Mouse (Mus musculus) embryonic facial prominence, embryonic 11.5 days (tissue): Measurements from ENCODE around the gene Rai1. TPM values are rescaled to one million over a fixed set of nuclear protein-coding genes. Genes with fewer than 3 reads are reported as not detected.
A peak's percentile ranks its signal among the peaks of the same experiment; 100 is the strongest.

Source experiments
- ATAC-seq: fragments of 200-750 bp; cut with Nextera tagmentation; replicated peaks from 2 replicates; pipeline ENCODE4 v1.8.0; 2017; ENCODE audit warnings: low read depth; ENCODE audit not compliant: insufficient number of reproducible peaks, low FRiP score, low TSS enrichment
- DNase-seq: peaks from one replicate; pipeline ENCODE4 v3.0.0-alpha.2; 2015; ENCODE audit warnings: low spot score
- H3K27ac ChIP-seq: fragments of 300-500 bp; sonication (generic); replicated peaks from 2 replicates; pipeline ENCODE4 v1.5.1; 2014; ENCODE audit warnings: mild to moderate bottlenecking, low read depth, low read length, control low read depth
- H3K27me3 ChIP-seq: fragments of 300-500 bp; sonication (generic); 2 replicates; pipeline ENCODE4 v1.6.1; 2014; ENCODE audit warnings: mild to moderate bottlenecking, low read length, moderate library complexity, mixed read lengths; ENCODE audit not compliant: control insufficient read depth, insufficient read depth
- H3K36me3 ChIP-seq: fragments of 300-500 bp; sonication (generic); replicated peaks from 2 replicates; pipeline ENCODE4 v1.6.1; 2014; ENCODE audit warnings: low read depth, mild to moderate bottlenecking, low read length, moderate library complexity, mixed read lengths; ENCODE audit not compliant: control insufficient read depth, insufficient read depth
- H3K4me1 ChIP-seq: fragments of 300-500 bp; sonication (generic); 2 replicates; pipeline ENCODE4 v1.6.1; 2014; ENCODE audit warnings: low read length, mixed read lengths; ENCODE audit not compliant: control insufficient read depth, insufficient read depth
- H3K4me2 ChIP-seq: fragments of 300-500 bp; sonication (generic); 2 replicates; pipeline ENCODE4 v1.6.1; 2014; ENCODE audit warnings: low read depth, mild to moderate bottlenecking, control low read depth, low read length, moderate library complexity
- H3K4me3 ChIP-seq: fragments of 300-500 bp; sonication (generic); 2 replicates; pipeline ENCODE4 v1.5.1; 2014; ENCODE audit warnings: low read depth, low read length, control low read depth
- H3K9ac ChIP-seq: fragments of 300-500 bp; sonication (generic); replicated peaks from 2 replicates; pipeline ENCODE4 v1.6.1; 2014; ENCODE audit warnings: mild to moderate bottlenecking, control low read depth, low read length
- H3K9me3 ChIP-seq: fragments of 300-500 bp; sonication (generic); replicated peaks from 2 replicates; pipeline ENCODE4 v1.6.1; 2016; ENCODE audit warnings: mild to moderate bottlenecking, low read length, inconsistent platforms, mixed read lengths; ENCODE audit not compliant: control insufficient read depth
- WGBS: fragments of 180-500 bp; shearing (Covaris S2); extraction: QIAGEN DNeasy Blood & Tissue Kit; methylation state at CpG from one replicate; pipeline ENCODE4 v1.1.7; 2014; 5-methylcytosine and 5-hydroxymethylcytosine counted together
- polyA plus RNA-seq: library from polyadenylated mRNA; unstranded; fragments of >200 nt; fragmentation: Nextera tagmentation; extraction: Ambion mirVana; gene quantifications from 2 replicates; pipeline ENCODE4 v1.2.1, GENCODE M21; 2014

The Rai1 gene
- polyA plus RNA-seq, 1 experiment from 2014 or later: 21.0 TPM

GRCm38 (mm10) chr11:60115638-60116276, 10.9 kb downstream of the Rai1 start:
- no peak for ATAC-seq
- H3K4me1 ChIP-seq: peaks cover 23% of the 10 kb centered on the region
- peak overlapping the region; percentile 68 for H3K9ac ChIP-seq
- H3K4me2 ChIP-seq: peak overlapping the region; percentile 82
- peak overlapping the region; percentile 96 for H3K27ac ChIP-seq
- H3K9me3 ChIP-seq: no peaks in the 10 kb centered on the region
- WGBS: 38% methylated on average over 6 of the region's 6 CpGs
- no peaks in the 10 kb centered on the region for H3K36me3 ChIP-seq
- no peak for DNase-seq
- peak overlapping the region; percentile 44 for H3K4me3 ChIP-seq
- H3K27me3 ChIP-seq: no peaks in the 10 kb centered on the region

DNA sequence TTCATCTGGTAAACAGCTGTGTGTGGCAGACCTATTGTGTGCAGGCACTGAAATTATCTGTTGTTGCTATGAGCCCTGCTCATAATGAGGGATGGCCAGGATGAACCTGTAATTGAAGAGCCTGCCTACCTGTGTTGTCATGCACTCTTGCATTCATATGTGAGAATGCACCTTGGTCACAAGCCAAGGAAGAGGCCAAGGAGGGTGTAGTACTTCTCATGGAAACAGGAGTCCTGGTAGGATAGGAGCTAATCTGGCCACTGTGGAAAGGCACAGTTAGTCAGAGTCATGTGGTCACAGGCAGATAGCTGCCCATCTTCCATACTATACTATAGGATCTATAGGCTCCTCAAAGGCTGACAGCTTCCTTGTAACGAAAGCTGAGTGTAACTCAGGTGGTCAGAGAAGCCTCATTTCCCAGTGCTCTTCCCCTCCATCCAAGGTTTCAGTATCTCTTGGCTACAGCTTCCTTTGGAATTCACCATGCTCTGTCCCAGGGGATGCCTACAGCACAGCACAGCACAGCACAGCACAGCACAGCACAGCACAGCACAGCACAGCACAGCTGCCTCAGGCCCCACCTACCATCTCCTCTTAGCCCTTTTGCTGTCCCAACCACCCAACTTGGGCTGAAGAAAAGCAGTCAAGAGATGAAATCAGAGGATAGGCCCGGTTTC, 15.9 kb downstream of the Rai1 start:
- 91% methylated on average over 2 of the region's 2 CpGs for WGBS
- no peak overlapping the region for H3K9ac ChIP-seq
- no peaks in the 10 kb centered on the region for H3K36me3 ChIP-seq
- ATAC-seq: no peak
- no peaks in the 10 kb centered on the region for H3K9me3 ChIP-seq
- DNase-seq: no peak
- H3K27ac ChIP-seq: no peak overlapping the region
- H3K27me3 ChIP-seq: no peaks in the 10 kb centered on the region
- no peak overlapping the region for H3K4me3 ChIP-seq
- no peaks in the 10 kb centered on the region; the same call in 1 of the 2 replicates for H3K4me1 ChIP-seq
- no peak overlapping the region for H3K4me2 ChIP-seq

DNA sequence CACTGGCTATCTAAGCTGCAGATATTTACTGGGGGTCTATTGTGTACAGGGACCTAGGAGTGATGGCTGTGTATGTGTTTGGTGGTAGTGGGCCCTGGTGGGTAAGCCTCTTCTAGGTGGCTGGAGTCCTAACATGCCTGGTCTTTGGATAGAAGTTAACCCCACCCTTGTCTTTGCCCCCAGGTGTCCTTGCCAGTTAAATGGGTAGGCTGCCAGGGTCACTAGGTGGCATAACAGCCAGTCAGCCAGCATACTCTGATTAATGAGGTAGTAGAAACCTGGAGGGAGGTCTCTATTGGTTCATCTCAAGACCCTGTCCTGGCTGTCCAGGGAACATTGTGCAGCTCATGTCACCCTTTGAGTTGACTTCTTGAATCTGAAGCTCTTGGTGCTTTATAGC, 17.8 kb downstream of the Rai1 start:
- Histone ChIP-seq H3K36me3 (no peaks in the 10 kb centered on the region), H3K4me3 (no peak overlapping the region), H3K4me2 (no peak overlapping the region), H3K9me3 (no peaks in the 10 kb centered on the region), H3K27me3 (no peaks in the 10 kb centered on the region), H3K27ac (no peak overlapping the region), H3K9ac (no peak overlapping the region), H3K4me1 (peaks cover 2% of the 10 kb centered on the region; the same call in 1 of the 2 replicates)
- ATAC-seq (no peak), DNase-seq (no peak)

GRCm38 (mm10) chr11:60127048-60127447, 22.2 kb downstream of the Rai1 start:
- H3K27me3 ChIP-seq: no peaks in the 10 kb centered on the region
- no peak overlapping the region for H3K9ac ChIP-seq
- no peaks in the 10 kb centered on the region for H3K36me3 ChIP-seq
- peaks cover 2% of the 10 kb centered on the region; the same call in 1 of the 2 replicates for H3K4me1 ChIP-seq
- no peaks in the 10 kb centered on the region for H3K9me3 ChIP-seq
- ATAC-seq: no peak
- H3K4me2 ChIP-seq: no peak overlapping the region
- no peak for DNase-seq
- H3K27ac ChIP-seq: no peak overlapping the region
- H3K4me3 ChIP-seq: no peak overlapping the region

GRCm38 (mm10) chr11:60127863-60128512, 23.2 kb downstream of the Rai1 start:
- Histone ChIP-seq H3K9me3 (no peaks in the 10 kb centered on the region), H3K4me1 (peaks cover 2% of the 10 kb centered on the region; the same call in 1 of the 2 replicates), H3K4me2 (no peak overlapping the region), H3K4me3 (no peak overlapping the region), H3K9ac (no peak overlapping the region), H3K27me3 (no peaks in the 10 kb centered on the region), H3K36me3 (no peaks in the 10 kb centered on the region), H3K27ac (0 out of 2 replicates have a peak overlapping the region, but pooled peaks have one; percentile 16)
- peak; percentile 68 for ATAC-seq
- 36% methylated on average over 4 of the region's 4 CpGs for WGBS
- DNase-seq: peak; percentile 74

DNA sequence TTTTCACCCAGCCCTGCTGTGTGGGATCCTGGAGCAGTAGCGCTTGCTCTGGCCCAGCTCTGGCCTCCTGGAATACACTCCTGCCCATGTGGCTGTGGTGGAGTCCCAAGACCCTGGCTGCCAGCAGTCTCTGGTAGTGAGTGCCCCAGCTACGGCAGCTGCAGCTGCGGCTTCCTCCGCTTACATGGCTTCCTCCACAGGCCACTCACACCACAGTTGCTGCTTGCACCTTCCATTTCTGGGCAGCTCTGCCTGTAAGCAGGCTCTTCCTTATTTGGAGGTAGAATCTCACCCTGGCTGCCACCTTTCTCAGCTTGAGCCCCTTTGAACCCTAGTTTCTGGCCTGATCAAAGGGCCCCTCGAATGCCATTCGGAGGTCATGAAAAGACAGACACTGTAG, 25.7 kb downstream of the Rai1 start:
- Histone ChIP-seq H3K4me3 (no peak overlapping the region), H3K4me1 (peaks cover 2% of the 10 kb centered on the region; the same call in 1 of the 2 replicates), H3K27ac (no peak overlapping the region), H3K9ac (no peak overlapping the region), H3K36me3 (no peaks in the 10 kb centered on the region), H3K27me3 (no peaks in the 10 kb centered on the region), H3K9me3 (no peaks in the 10 kb centered on the region), H3K4me2 (no peak overlapping the region)
- DNase-seq (no peak), ATAC-seq (no peak)
- WGBS: 68% methylated on average over 6 of the region's 6 CpGs

GRCm38 (mm10) chr11:60132061-60132460, 27.2 kb downstream of the Rai1 start:
- H3K9ac ChIP-seq: no peak overlapping the region
- 82% methylated on average over 1 of the region's 1 CpGs for WGBS
- H3K27me3 ChIP-seq: no peaks in the 10 kb centered on the region
- H3K27ac ChIP-seq: no peak overlapping the region
- no peak overlapping the region for H3K4me2 ChIP-seq
- DNase-seq: no peak
- H3K4me3 ChIP-seq: no peak overlapping the region
- H3K4me1 ChIP-seq: 0 out of 2 replicates have a peak, but pooled peaks cover 1% of the 10 kb centered on the region
- ATAC-seq: no peak
- H3K9me3 ChIP-seq: no peaks in the 10 kb centered on the region
- no peaks in the 10 kb centered on the region for H3K36me3 ChIP-seq

GRCm38 (mm10) chr11:60136491-60136890, 31.7 kb downstream of the Rai1 start:
- ATAC-seq (no peak), DNase-seq (no peak)

More at GRCm38 (mm10) chr11:60136491-60136890, 31.7 kb downstream of the Rai1 start:
- H3K4me2 ChIP-seq: no peak overlapping the region
- H3K36me3 ChIP-seq: no peaks in the 10 kb centered on the region
- H3K9ac ChIP-seq: no peak overlapping the region
- no peaks in the 10 kb centered on the region for H3K27me3 ChIP-seq
- no peak overlapping the region for H3K27ac ChIP-seq
- H3K4me1 ChIP-seq: peaks cover 3% of the 10 kb centered on the region
- H3K4me3 ChIP-seq: no peak overlapping the region
- WGBS: 82% methylated on average over 1 of the region's 1 CpGs
- H3K9me3 ChIP-seq: no peaks in the 10 kb centered on the region
